Mouse (Mus musculus): ENCODE results near the gene Olfr584.

The Olfr584 gene

DNA sequence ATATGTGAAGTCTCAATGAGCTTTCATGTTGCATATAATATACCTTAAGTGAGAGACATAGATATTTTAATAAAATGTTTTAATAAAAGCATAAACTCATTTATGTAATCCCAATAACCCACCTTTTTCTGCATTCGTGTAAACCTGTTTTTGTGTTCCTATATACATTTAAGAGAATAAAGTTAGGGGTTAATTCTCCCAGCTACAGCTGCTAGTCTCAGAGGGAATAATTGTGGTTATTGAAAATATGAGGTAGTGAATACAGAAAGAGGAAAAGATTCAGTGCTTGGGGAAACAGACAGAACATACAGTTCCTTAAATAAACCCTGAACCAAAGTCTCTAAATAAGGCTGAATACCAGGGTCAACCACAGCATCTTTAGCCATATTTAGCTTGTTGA, at the start of gene Olfr584:
Gene Olfr584, plus strand, starts transcription at position 301 of the 400 bp plus-strand sequence.
- no peak for DNase-seq (ENCODE audit: low spot score in 2 of 2)

- DNase-seq (ENCODE audit: low spot score in 2 of 2), result no peak
Measured at GRCm38 (mm10) chr7:103037724-103038123, 44.0 kb upstream of the Olfr584 start, which contains the start of gene Olfr582. Gene Olfr582 (plus strand): TSS chr7:103038024.

GRCm38 (mm10) chr7:103051000-103051399, 30.7 kb upstream of the Olfr584 start, which contains the start of gene Olfr583:
Gene Olfr583 (plus strand): TSS chr7:103051300.
- no peak for DNase-seq (ENCODE audit: low spot score in 2 of 2)

- DNase-seq (ENCODE audit: low spot score in 2 of 2), result no peak
Measured at GRCm38 (mm10) chr7:103097420-103097819, 15.7 kb downstream of the Olfr584 start, which contains the start of gene Olfr585. Gene Olfr585 (plus strand): TSS chr7:103097720.

DNA sequence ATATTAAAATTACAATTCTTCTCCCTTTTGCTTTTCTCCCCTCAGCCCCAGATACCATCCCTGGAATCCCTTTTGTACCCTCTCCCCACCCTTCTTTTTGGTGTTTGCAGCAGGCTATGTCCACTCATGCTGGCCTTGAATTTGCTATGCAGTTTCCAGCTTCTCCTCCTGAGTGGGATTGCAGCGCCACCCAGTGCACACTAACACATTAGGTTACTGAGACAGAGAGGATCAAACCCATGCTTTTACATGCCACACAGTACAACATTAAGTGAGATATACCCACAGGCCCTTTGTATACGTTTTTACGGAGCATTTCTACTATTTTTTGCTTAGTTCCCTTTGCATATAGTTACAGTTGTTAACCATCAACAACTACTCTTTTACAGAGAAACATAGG, 37.7 kb downstream of the Olfr584 start:
- DNase-seq (ENCODE audit: low spot score in 2 of 2), result no peak

DNA sequence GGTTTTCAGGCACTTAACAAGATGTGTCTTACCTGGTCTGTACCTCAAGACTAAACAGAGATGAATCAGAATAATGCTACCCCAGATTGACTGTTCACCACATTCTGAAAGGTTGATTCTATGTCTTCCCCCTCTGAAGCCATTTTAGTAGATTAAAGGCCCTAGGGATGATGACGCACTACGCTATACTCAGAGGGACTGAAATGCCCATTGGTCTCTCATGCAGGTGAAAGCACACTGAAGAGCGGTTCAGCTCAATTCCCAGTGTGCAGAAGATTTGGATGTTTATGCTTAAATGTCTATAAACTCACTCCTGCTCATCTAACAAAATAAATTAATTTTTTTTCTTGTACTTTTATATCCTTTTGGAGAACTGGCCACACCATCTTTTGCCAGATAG, 43.9 kb downstream of the Olfr584 start, which contains the start of gene Olfr586:
Gene Olfr586, minus strand, starts transcription at position 101 of the 400 bp plus-strand sequence.
- DNase-seq (ENCODE audit: low spot score in 2 of 2), result no peak

Measured in left cerebral cortex, adult 9 months (tissue).